Mouse (Mus musculus): ENCODE measurements at regions not wholly inside any gene's neighbourhood (a gene's known extent, or its start where the extent isn't known, plus 50 kb on each side); places are given as distances from the start of the nearest gene placed in this dataset.

- H3K9ac ChIP-seq (ENCODE audit: control insufficient read depth, low read depth, low read length, poor library complexity, severe bottlenecking) = no peak overlapping the region
- no peak for TF ChIP-seq NELFE (IDR thresholded peaks at IDR 0.05; ENCODE audit: low read depth, low read length)
- TF ChIP-seq GATA1 (IDR thresholded peaks at IDR 0.05; ENCODE audit: low read depth, low read length) = no peak
- TF ChIP-seq KAT2A (conservative IDR thresholded peaks at IDR 0.05; ENCODE audit: low read depth, low read length) = no peak
- no peak for TF ChIP-seq ZKSCAN1 (IDR thresholded peaks at IDR 0.05; ENCODE audit: low read depth, low read length)
- no peak for TF ChIP-seq CHD2 (IDR thresholded peaks at IDR 0.05; ENCODE audit: low read length)
- TF ChIP-seq USF2 (IDR thresholded peaks at IDR 0.05; ENCODE audit: borderline replicate concordance in 1 of 2, insufficient read depth in 1 of 2, low read depth in 1 of 2, low read length in 2 of 2) = no peak
- no peak for TF ChIP-seq CTCF (IDR thresholded peaks at IDR 0.05 in 2 of 3, conservative IDR thresholded peaks at IDR 0.05 in 1 of 3; ENCODE audit: control insufficient read depth in 1 of 3, insufficient read depth in 1 of 3, low read depth in 2 of 3, low read length in 3 of 3, poor library complexity in 1 of 3, severe bottlenecking in 1 of 3)
- TF ChIP-seq POLR2A (IDR thresholded peaks at IDR 0.05; ENCODE audit: control insufficient read depth in 1 of 2, insufficient read depth in 1 of 2, low read depth in 1 of 2, low read length in 2 of 2, poor library complexity in 1 of 2) = no peak
- no peak for TF ChIP-seq NRF1 (IDR thresholded peaks at IDR 0.05; ENCODE audit: insufficient read depth, low read depth, low read length, poor library complexity, severe bottlenecking)
- H3K9me3 ChIP-seq (replicated peaks; ENCODE audit: insufficient read depth, low read length) = no peaks in the 10 kb centered on the region
- H3K36me3 ChIP-seq (ENCODE audit: control insufficient read depth in 1 of 2, insufficient read depth in 2 of 2, low read length in 2 of 2) = no peaks in the 10 kb centered on the region
- DNase-seq (ENCODE audit: low read depth, low spot score) = no peak
- no peak overlapping the region for H3K4me3 ChIP-seq (ENCODE audit: control insufficient read depth in 1 of 2, insufficient read depth in 1 of 2, low read depth in 2 of 2, low read length in 2 of 2)
- H3K4me1 ChIP-seq (ENCODE audit: control insufficient read depth in 1 of 2, insufficient read depth in 2 of 2, low read length in 2 of 2) = no peaks in the 10 kb centered on the region
- no peaks in the 10 kb centered on the region for H3K79me2 ChIP-seq (ENCODE audit: control insufficient read depth, insufficient read depth, low read length, poor library complexity)
- H3K27me3 ChIP-seq (ENCODE audit: control insufficient read depth in 1 of 2, insufficient read depth in 2 of 2, low read length in 2 of 2) = peaks cover 0 to 2% of the 10 kb centered on the region in 2 experiments; a peak in 1 of 4 replicates
- no peak overlapping the region for H3K27ac ChIP-seq (ENCODE audit: control insufficient read depth, low read depth, low read length)
Measured at GRCm38 (mm10) chr15:96843589-96843988, 144.1 kb upstream of the Slc38a2 start.

GRCm38 (mm10) chr15:96842881-96843280 lies 143.4 kb upstream of the Slc38a2 start:
- Histone ChIP-seq H3K9me3 (replicated peaks; ENCODE audit: insufficient read depth, low read length) (no peaks in the 10 kb centered on the region), H3K27me3 (ENCODE audit: control insufficient read depth in 1 of 2, insufficient read depth in 2 of 2, low read length in 2 of 2) (peaks cover 0 to 2% of the 10 kb centered on the region in 2 experiments; a peak in 1 of 4 replicates), H3K27ac (ENCODE audit: control insufficient read depth, low read depth, low read length) (no peak overlapping the region), H3K4me3 (ENCODE audit: control insufficient read depth in 1 of 2, insufficient read depth in 1 of 2, low read depth in 2 of 2, low read length in 2 of 2) (no peak overlapping the region), H3K9ac (ENCODE audit: control insufficient read depth, low read depth, low read length, poor library complexity, severe bottlenecking) (no peak overlapping the region), H3K36me3 (ENCODE audit: control insufficient read depth in 1 of 2, insufficient read depth in 2 of 2, low read length in 2 of 2) (no peaks in the 10 kb centered on the region), H3K79me2 (ENCODE audit: control insufficient read depth, insufficient read depth, low read length, poor library complexity) (no peaks in the 10 kb centered on the region), H3K4me1 (ENCODE audit: control insufficient read depth in 1 of 2, insufficient read depth in 2 of 2, low read length in 2 of 2) (no peaks in the 10 kb centered on the region)
- DNase-seq (ENCODE audit: low read depth, low spot score) = no peak
- TF ChIP-seq USF2 (IDR thresholded peaks at IDR 0.05; ENCODE audit: borderline replicate concordance in 1 of 2, insufficient read depth in 1 of 2, low read depth in 1 of 2, low read length in 2 of 2) (no peak), MYC (IDR thresholded peaks at IDR 0.05; ENCODE audit: low read depth, low read length) (no peak), TBP (IDR thresholded peaks at IDR 0.05; ENCODE audit: low read depth, low read length) (no peak), MYB (IDR thresholded peaks at IDR 0.05; ENCODE audit: low read depth, low read length) (no peak), MXI1 (IDR thresholded peaks at IDR 0.05; ENCODE audit: low read depth, low read length) (no peak), E2F4 (IDR thresholded peaks at IDR 0.05; ENCODE audit: borderline replicate concordance, low read depth, low read length) (no peak), GABPA (IDR thresholded peaks at IDR 0.05; ENCODE audit: low read depth, low read length) (no peak), NRF1 (IDR thresholded peaks at IDR 0.05; ENCODE audit: insufficient read depth, low read depth, low read length, poor library complexity, severe bottlenecking) (no peak), MAFK (IDR thresholded peaks at IDR 0.05; ENCODE audit: borderline replicate concordance, low read depth, low read length) (no peak), CTCF (IDR thresholded peaks at IDR 0.05 in 2 of 3, conservative IDR thresholded peaks at IDR 0.05 in 1 of 3; ENCODE audit: control insufficient read depth in 1 of 3, insufficient read depth in 1 of 3, low read depth in 2 of 3, low read length in 3 of 3, poor library complexity in 1 of 3, severe bottlenecking in 1 of 3) (no peak), ZKSCAN1 (IDR thresholded peaks at IDR 0.05; ENCODE audit: low read depth, low read length) (no peak), MAZ (IDR thresholded peaks at IDR 0.05; ENCODE audit: low read depth, low read length) (no peak), SIN3A (IDR thresholded peaks at IDR 0.05; ENCODE audit: low read length) (no peak), NELFE (IDR thresholded peaks at IDR 0.05; ENCODE audit: low read depth, low read length) (no peak), TCF12 (IDR thresholded peaks at IDR 0.05; ENCODE audit: low read depth, low read length) (no peak)

All from MEL (cell line).